ENCODE assay signal across 15 mouse cellular contexts in genomic region chr15:27558456-27559147, GRCm38 (mm10).
DNase-seq lines count a peak whose midpoint lies in the region; ATAC-seq and TF ChIP-seq lines count a peak whose summit lies in the region.
"Had no signal": no experiment of that assay in that cellular context is flagged by ENCODE, and none has a peak within 500 bp of the region (broad histone marks: within the 10 kb centered on the region; RNA-seq: fewer than 3 reads in every experiment).

No protein-coding gene starts in this region.

- H3K4me3 ChIP-seq in left cerebral cortex, adult 2 months = no peak overlapping the region
- no peak overlapping the region for H3K4me3 ChIP-seq in embryonic facial prominence, embryonic 14.5 days (ENCODE audit: low read depth, low read length)
- no peak overlapping the region for H3K4me3 ChIP-seq in forebrain, embryonic 16.5 days (replicated peaks; ENCODE audit: low read length)
- H3K4me3 ChIP-seq in midbrain, postnatal 0 days (ENCODE audit: low read depth, low read length) = no peak overlapping the region
- H3K4me3 ChIP-seq: liver, embryonic 13.5 days had no signal

- H3K9ac ChIP-seq in embryonic facial prominence, embryonic 14.5 days (ENCODE audit: low read depth, low read length) = no peak overlapping the region
- 0 out of 2 replicates have a peak overlapping the region, but pooled peaks have one; percentile 2 for H3K9ac ChIP-seq in forebrain, embryonic 16.5 days (replicated peaks; ENCODE audit: low read depth, low read length)
- H3K9ac ChIP-seq in midbrain, postnatal 0 days (replicated peaks; ENCODE audit: low read length, poor library complexity, severe bottlenecking) = no peak overlapping the region
- H3K9ac ChIP-seq: liver, embryonic 13.5 days had no signal

- peak overlapping the region; percentile 14; the same call in 1 of the 2 replicates for H3K4me2 ChIP-seq in embryonic facial prominence, embryonic 14.5 days (ENCODE audit: low read depth, low read length)
- no peak overlapping the region; the same call in 1 of the 2 replicates for H3K4me2 ChIP-seq in forebrain, embryonic 16.5 days (ENCODE audit: low read length)
- H3K4me2 ChIP-seq in midbrain, postnatal 0 days (ENCODE audit: low read depth, low read length, poor library complexity, severe bottlenecking) = no peak overlapping the region
- H3K4me2 ChIP-seq: heart, embryonic 11.5 days; liver, embryonic 13.5 days had no signal

- H3K9me3 ChIP-seq in embryonic facial prominence, embryonic 14.5 days (ENCODE audit: control insufficient read depth, low read length) = no peaks in the 10 kb centered on the region
- H3K9me3 ChIP-seq in forebrain, embryonic 16.5 days (ENCODE audit: control insufficient read depth, low read length) = no peaks in the 10 kb centered on the region
- no peaks in the 10 kb centered on the region for H3K9me3 ChIP-seq in midbrain, postnatal 0 days (ENCODE audit: low read length)
- H3K9me3 ChIP-seq: liver, embryonic 13.5 days had no signal

- H3K27me3 ChIP-seq in embryonic facial prominence, embryonic 14.5 days (replicated peaks; ENCODE audit: control insufficient read depth, insufficient read depth, low read length) = no peaks in the 10 kb centered on the region
- no peaks in the 10 kb centered on the region for H3K27me3 ChIP-seq in forebrain, embryonic 16.5 days (replicated peaks; ENCODE audit: control insufficient read depth, insufficient read depth, low read length)
- H3K27me3 ChIP-seq in midbrain, postnatal 0 days (ENCODE audit: insufficient read depth, low read length) = no peaks in the 10 kb centered on the region
- H3K27me3 ChIP-seq: liver, embryonic 13.5 days had no signal

- WGBS in embryonic facial prominence, embryonic 14.5 days = 36% methylated on average over 16 of the region's 16 CpGs
- WGBS in forebrain, embryonic 16.5 days = 29% methylated on average over 16 of the region's 16 CpGs
- WGBS in midbrain, postnatal 0 days = 32% methylated on average over 16 of the region's 16 CpGs

- ATAC-seq in embryonic facial prominence, embryonic 14.5 days (ENCODE audit: low read depth) = peak; percentile 70
- ATAC-seq in forebrain, embryonic 16.5 days = peak; percentile 53
- ATAC-seq in midbrain, postnatal 0 days (ENCODE audit: low FRiP score) = peak; percentile 48; the same call in 1 of the 2 replicates
- ATAC-seq: CD4-positive, CD25-positive, alpha-beta regulatory T cell, adult 4 months had no signal

- peak overlapping the region; percentile 77 for H3K27ac ChIP-seq in left cerebral cortex, adult 2 months
- 0 out of 2 replicates have a peak overlapping the region, but pooled peaks have one; percentile 13 for H3K27ac ChIP-seq in embryonic facial prominence, embryonic 14.5 days (replicated peaks; ENCODE audit: low read depth, low read length)
- peak overlapping the region; percentile 51 for H3K27ac ChIP-seq in forebrain, embryonic 16.5 days (ENCODE audit: low read length)
- 0 out of 2 replicates have a peak overlapping the region, but pooled peaks have one; percentile 4 for H3K27ac ChIP-seq in midbrain, postnatal 0 days (ENCODE audit: low read depth, low read length)
- H3K27ac ChIP-seq: liver, embryonic 13.5 days had no signal

- TF ChIP-seq CTCF in left cerebral cortex, adult 2 months (IDR thresholded peaks at IDR 0.05) = no peak
- no peak for TF ChIP-seq CTCF in midbrain, postnatal 0 days (IDR thresholded peaks at IDR 0.05)

- 0 out of 2 replicates have a peak, but pooled peaks cover 6% of the 10 kb centered on the region for H3K36me3 ChIP-seq in embryonic facial prominence, embryonic 14.5 days (ENCODE audit: control insufficient read depth, insufficient read depth, low read length)
- H3K36me3 ChIP-seq in forebrain, embryonic 16.5 days (ENCODE audit: control insufficient read depth, insufficient read depth) = no peaks in the 10 kb centered on the region
- H3K36me3 ChIP-seq in midbrain, postnatal 0 days (ENCODE audit: insufficient read depth, low read length) = peaks cover 13% of the 10 kb centered on the region

- intact Hi-C loops in left cerebral cortex, adult 2 months (cut with DNase I) = no loop called here
- intact Hi-C loops in left cerebral cortex, postnatal 25 days (cut with DNase I) = no loop called here
- intact Hi-C loops in left cerebral cortex, postnatal 36 days (cut with DNase I) = loop anchor here (5.0 kb wide), 1 partner anchor 91 kb away; the partner anchor contains the start of gene Ank

- no peak for DNase-seq in left cerebral cortex, adult 2 months (ENCODE audit: extremely low spot score in 1 of 2, low spot score in 2 of 2)
- DNase-seq in left cerebral cortex, postnatal 25 days (ENCODE audit: low spot score in 2 of 2) = no peak
- DNase-seq in embryonic facial prominence, embryonic 14.5 days (ENCODE audit: low spot score) = no peak
- peak; percentile 44 for DNase-seq in midbrain, postnatal 0 days (ENCODE audit: low spot score)
- DNase-seq in cerebellum, adult 11-12 months = no peak
- no peak for DNase-seq in left cerebral cortex, postnatal 36 days (ENCODE audit: low spot score in 2 of 2)
- DNase-seq in heart, adult 8-10 months (ENCODE audit: low spot score) = no peak
- DNase-seq: cerebellum, postnatal 10 days; kidney, postnatal 14 days; layer of hippocampus, postnatal 36 days; liver, embryonic 13.5 days; lung, postnatal 14 days had no signal

- H3K4me1 ChIP-seq in embryonic facial prominence, embryonic 14.5 days (ENCODE audit: control insufficient read depth, insufficient read depth, low read length) = peaks cover 8% of the 10 kb centered on the region; the same call in 1 of the 2 replicates
- peaks cover 13% of the 10 kb centered on the region for H3K4me1 ChIP-seq in forebrain, embryonic 16.5 days (replicated peaks; ENCODE audit: control insufficient read depth, insufficient read depth, low read length)
- no peaks in the 10 kb centered on the region for H3K4me1 ChIP-seq in midbrain, postnatal 0 days (ENCODE audit: insufficient read depth, low read length)
- H3K4me1 ChIP-seq: liver, embryonic 13.5 days had no signal

Comparison
In these comparisons a context has a peak if more than half of its experiments do, and no peak if none do; other contexts are left out.
1. H3K27ac ChIP-seq: peak in every context shown above with its lines; median percentile 77 in left cerebral cortex, adult 2 months; 51 in forebrain, embryonic 16.5 days; 13 in embryonic facial prominence, embryonic 14.5 days; 4 in midbrain, postnatal 0 days.